Mouse (Mus musculus): ENCODE results near the gene Ube3b. TPM values are rescaled to one million over a fixed set of nuclear protein-coding genes. Genes with fewer than 3 reads are reported as not detected.

The Ube3b gene
- 41.2 and 43.6 TPM in 2 replicates for polyA plus RNA-seq (2015; fragmentation: Nextera tagmentation; extraction: Ambion mirVana)

- Histone ChIP-seq H3K9me3 (replicated peaks) (no peaks in the 10 kb centered on the region), H3K27ac (replicated peaks) (peak within 1 kb of the TSS; percentile 88), H3K27me3 (no peaks in the 10 kb centered on the region), H3K4me2 (replicated peaks) (peak within 1 kb of the TSS; percentile 79), H3K36me3 (peaks cover 17% of the 10 kb centered on the region), H3K4me1 (peaks cover 53% of the 10 kb centered on the region), H3K4me3 (replicated peaks) (peak within 1 kb of the TSS; percentile 76), H3K9ac (peak within 1 kb of the TSS; percentile 97)
- WGBS, result under 1% methylated on average over 74 of the region's 74 CpGs
- ATAC-seq (ENCODE audit: insufficient number of reproducible peaks, low FRiP score, low TSS enrichment, low read depth), result peak; percentile 94
Observed at GRCm38 (mm10) chr5:114380209-114381012, at the start of gene Ube3b, which contains the start of gene Kctd10. TSS of gene Ube3b (plus strand) at chr5:114380607. TSS of gene Kctd10 (minus strand) at chr5:114380508.

GRCm38 (mm10) chr5:114342996-114343395 is 37.4 kb upstream of the Ube3b start:
- Histone ChIP-seq H3K9me3 (replicated peaks) (no peaks in the 10 kb centered on the region), H3K4me3 (replicated peaks) (no peak overlapping the region), H3K27ac (replicated peaks) (no peak overlapping the region), H3K4me1 (no peaks in the 10 kb centered on the region), H3K4me2 (replicated peaks) (no peak overlapping the region), H3K36me3 (no peaks in the 10 kb centered on the region), H3K9ac (no peak overlapping the region), H3K27me3 (no peaks in the 10 kb centered on the region)
- WGBS, result 79% methylated on average over 5 of the region's 5 CpGs
- ATAC-seq (ENCODE audit: insufficient number of reproducible peaks, low FRiP score, low TSS enrichment, low read depth), result no peak

- no peak overlapping the region for H3K4me3 ChIP-seq (replicated peaks)
- H3K4me2 ChIP-seq (replicated peaks), result no peak overlapping the region
- 81% methylated on average over 7 of the region's 7 CpGs for WGBS
- no peaks in the 10 kb centered on the region for H3K9me3 ChIP-seq (replicated peaks)
- H3K27me3 ChIP-seq, result no peaks in the 10 kb centered on the region
- ATAC-seq (ENCODE audit: insufficient number of reproducible peaks, low FRiP score, low TSS enrichment, low read depth), result no peak
- no peak overlapping the region for H3K9ac ChIP-seq
- H3K27ac ChIP-seq (replicated peaks), result no peak overlapping the region
- no peaks in the 10 kb centered on the region for H3K36me3 ChIP-seq
- no peaks in the 10 kb centered on the region for H3K4me1 ChIP-seq
Observed at GRCm38 (mm10) chr5:114343612-114344011, 36.8 kb upstream of the Ube3b start.

GRCm38 (mm10) chr5:114345538-114345937 is 34.9 kb upstream of the Ube3b start:
- Histone ChIP-seq H3K9me3 (replicated peaks) (no peaks in the 10 kb centered on the region), H3K27ac (replicated peaks) (no peak overlapping the region), H3K4me2 (replicated peaks) (no peak overlapping the region), H3K4me1 (no peaks in the 10 kb centered on the region), H3K4me3 (replicated peaks) (no peak overlapping the region), H3K27me3 (no peaks in the 10 kb centered on the region), H3K9ac (no peak overlapping the region), H3K36me3 (no peaks in the 10 kb centered on the region)
- ATAC-seq (ENCODE audit: insufficient number of reproducible peaks, low FRiP score, low TSS enrichment, low read depth), result no peak
- 57% methylated on average over 3 of the region's 3 CpGs for WGBS

- Histone ChIP-seq H3K9me3 (replicated peaks) (no peaks in the 10 kb centered on the region), H3K4me1 (no peaks in the 10 kb centered on the region), H3K27me3 (no peaks in the 10 kb centered on the region), H3K27ac (replicated peaks) (no peak overlapping the region), H3K9ac (no peak overlapping the region), H3K36me3 (no peaks in the 10 kb centered on the region), H3K4me2 (replicated peaks) (no peak overlapping the region), H3K4me3 (replicated peaks) (no peak overlapping the region)
- ATAC-seq (ENCODE audit: insufficient number of reproducible peaks, low FRiP score, low TSS enrichment, low read depth), result no peak
- WGBS, result 83% methylated on average over 10 of the region's 10 CpGs
Observed at GRCm38 (mm10) chr5:114347005-114347404, 33.4 kb upstream of the Ube3b start.

- Histone ChIP-seq H3K4me1 (peaks cover 1% of the 10 kb centered on the region), H3K27ac (replicated peaks) (no peak overlapping the region), H3K9ac (no peak overlapping the region), H3K4me2 (replicated peaks) (no peak overlapping the region), H3K9me3 (replicated peaks) (no peaks in the 10 kb centered on the region), H3K4me3 (replicated peaks) (no peak overlapping the region), H3K27me3 (no peaks in the 10 kb centered on the region), H3K36me3 (no peaks in the 10 kb centered on the region)
- no peak for ATAC-seq (ENCODE audit: insufficient number of reproducible peaks, low FRiP score, low TSS enrichment, low read depth)
- WGBS, result 65% methylated on average over 10 of the region's 10 CpGs
Observed at GRCm38 (mm10) chr5:114351490-114351889, 28.9 kb upstream of the Ube3b start.

GRCm38 (mm10) chr5:114356250-114356935 is 24.0 kb upstream of the Ube3b start:
- H3K4me2 ChIP-seq (replicated peaks), result peak overlapping the region; percentile 10
- H3K27ac ChIP-seq (replicated peaks), result peak overlapping the region; percentile 72
- WGBS, result 19% methylated on average over 7 of the region's 7 CpGs
- H3K9me3 ChIP-seq (replicated peaks), result no peaks in the 10 kb centered on the region
- H3K4me3 ChIP-seq (replicated peaks), result peak overlapping the region; percentile 9; the same call in 1 of the 2 replicates
- H3K36me3 ChIP-seq, result peaks cover 14% of the 10 kb centered on the region; the same call in 1 of the 2 replicates
- no peaks in the 10 kb centered on the region for H3K27me3 ChIP-seq
- peaks cover 18% of the 10 kb centered on the region for H3K4me1 ChIP-seq
- ATAC-seq (ENCODE audit: insufficient number of reproducible peaks, low FRiP score, low TSS enrichment, low read depth), result peak; percentile 84
- H3K9ac ChIP-seq, result no peak overlapping the region

- Histone ChIP-seq H3K36me3 (peaks cover 22% of the 10 kb centered on the region), H3K27me3 (no peaks in the 10 kb centered on the region), H3K9ac (no peak overlapping the region), H3K27ac (replicated peaks) (peak overlapping the region; percentile 72), H3K4me1 (peaks cover 18% of the 10 kb centered on the region), H3K4me3 (replicated peaks) (peak overlapping the region; percentile 9; the same call in 1 of the 2 replicates), H3K4me2 (replicated peaks) (peak overlapping the region; percentile 10), H3K9me3 (replicated peaks) (no peaks in the 10 kb centered on the region)
- ATAC-seq (ENCODE audit: insufficient number of reproducible peaks, low FRiP score, low TSS enrichment, low read depth), result peak; percentile 82
- 36% methylated on average over 23 of the region's 23 CpGs for WGBS
Observed at GRCm38 (mm10) chr5:114356936-114357751, 23.3 kb upstream of the Ube3b start.

GRCm38 (mm10) chr5:114358833-114359232 is 21.6 kb upstream of the Ube3b start:
- H3K4me1 ChIP-seq, result peaks cover 18% of the 10 kb centered on the region
- ATAC-seq (ENCODE audit: insufficient number of reproducible peaks, low FRiP score, low TSS enrichment, low read depth), result no peak

GRCm38 (mm10) chr5:114359586-114359985 is 20.8 kb upstream of the Ube3b start:
- WGBS, result 60% methylated on average over 8 of the region's 8 CpGs
- peaks cover 46% of the 10 kb centered on the region for H3K36me3 ChIP-seq
- H3K9ac ChIP-seq, result no peak overlapping the region
- H3K4me1 ChIP-seq, result peaks cover 20% of the 10 kb centered on the region
- H3K4me2 ChIP-seq (replicated peaks), result no peak overlapping the region
- no peaks in the 10 kb centered on the region for H3K27me3 ChIP-seq
- no peak overlapping the region for H3K27ac ChIP-seq (replicated peaks)
- H3K9me3 ChIP-seq (replicated peaks), result no peaks in the 10 kb centered on the region
- no peak for ATAC-seq (ENCODE audit: insufficient number of reproducible peaks, low FRiP score, low TSS enrichment, low read depth)
- H3K4me3 ChIP-seq (replicated peaks), result no peak overlapping the region

More at GRCm38 (mm10) chr5:114358833-114359232, 21.6 kb upstream of the Ube3b start:
- no peak overlapping the region for H3K27ac ChIP-seq (replicated peaks)
- WGBS, result 70% methylated on average over 10 of the region's 10 CpGs
- H3K36me3 ChIP-seq, result peaks cover 39% of the 10 kb centered on the region
- H3K4me2 ChIP-seq (replicated peaks), result no peak overlapping the region
- H3K27me3 ChIP-seq, result no peaks in the 10 kb centered on the region
- H3K4me3 ChIP-seq (replicated peaks), result no peak overlapping the region
- no peaks in the 10 kb centered on the region for H3K9me3 ChIP-seq (replicated peaks)
- no peak overlapping the region for H3K9ac ChIP-seq

GRCm38 (mm10) chr5:114360968-114361367 is 19.4 kb upstream of the Ube3b start:
- no peak overlapping the region for H3K4me3 ChIP-seq (replicated peaks)
- H3K9ac ChIP-seq, result no peak overlapping the region
- H3K27ac ChIP-seq (replicated peaks), result no peak overlapping the region
- peaks cover 29% of the 10 kb centered on the region for H3K4me1 ChIP-seq
- no peaks in the 10 kb centered on the region for H3K27me3 ChIP-seq
- no peak for ATAC-seq (ENCODE audit: insufficient number of reproducible peaks, low FRiP score, low TSS enrichment, low read depth)
- no peak overlapping the region for H3K4me2 ChIP-seq (replicated peaks)
- no peaks in the 10 kb centered on the region for H3K9me3 ChIP-seq (replicated peaks)
- peaks cover 60% of the 10 kb centered on the region for H3K36me3 ChIP-seq
- WGBS, result 87% methylated on average over 15 of the region's 15 CpGs

Measured in embryonic facial prominence, embryonic 15.5 days (tissue).